Mouse (Mus musculus): ENCODE results near the gene Tusc2.

- TF ChIP-seq POLR2A (IDR thresholded peaks at IDR 0.05; ENCODE audit: extremely low read depth, insufficient read depth, low read length) = peak; percentile 83
- no peak for TF ChIP-seq CTCF (IDR thresholded peaks at IDR 0.05; ENCODE audit: low read depth, low read length)
Measured at GRCm38 (mm10) chr9:107554319-107554825, 8.7 kb upstream of the Tusc2 start.
